Mouse (Mus musculus): ENCODE results near the gene Gatad2b. TPM values are rescaled to one million over a fixed set of nuclear protein-coding genes. Genes with fewer than 3 reads are reported as not detected.
"Not testable (repeated sequence)": the region's sequence is repeated elsewhere in the genome, so short reads cannot be mapped to it uniquely, and the experiment has no call there.

The Gatad2b gene
- total RNA-seq, 2 experiments from 2014 or later = 89.0 to 96.0 TPM

- peak; percentile 83 to 87 for DNase-seq (ENCODE audit: low spot score in 2 of 2)
- intact Hi-C loops (cut with DNase I) = loop anchor here (5.0 kb wide), 1 partner anchor 107 kb away; no protein-coding TSS in a partner anchor
Observed at GRCm38 (mm10) chr3:90265034-90265931, 27.7 kb upstream of the Gatad2b start, which contains the start of gene Dennd4b. Gene Dennd4b (plus strand): TSS chr3:90265185.

GRCm38 (mm10) chr3:90265932-90266741, 26.8 kb upstream of the Gatad2b start:
- intact Hi-C loops (cut with DNase I) = loop anchor here (5.0 kb wide), 1 partner anchor 106 kb away; no protein-coding TSS in a partner anchor
- no peak for DNase-seq (ENCODE audit: low spot score in 2 of 2)

- intact Hi-C loops (cut with DNase I) = loop anchor here (5.0 kb wide), 1 partner anchor 105 kb away; no protein-coding TSS in a partner anchor
- no peak for DNase-seq (ENCODE audit: low spot score in 2 of 2)
Observed at GRCm38 (mm10) chr3:90266901-90267775, 25.8 kb upstream of the Gatad2b start.

GRCm38 (mm10) chr3:90268190-90268589, 24.8 kb upstream of the Gatad2b start:
- no peak for DNase-seq (ENCODE audit: low spot score in 2 of 2)
- intact Hi-C loops (cut with DNase I) = loop anchor here (2.0 to 5.0 kb wide), 2 partner anchors 43 to 104 kb away; no protein-coding TSS in a partner anchor

GRCm38 (mm10) chr3:90268971-90269370, 24.0 kb upstream of the Gatad2b start:
- no peak for DNase-seq (ENCODE audit: low spot score in 2 of 2)
- intact Hi-C loops (cut with DNase I) = loop anchor here (2.0 to 5.0 kb wide), 2 partner anchors 44 to 103 kb away; no protein-coding TSS in a partner anchor

- DNase-seq (ENCODE audit: low spot score in 2 of 2) = no peak
- intact Hi-C loops (cut with DNase I) = no loop called here
Observed at GRCm38 (mm10) chr3:90270784-90271183, 22.2 kb upstream of the Gatad2b start.

GRCm38 (mm10) chr3:90272170-90272569, 20.8 kb upstream of the Gatad2b start:
- intact Hi-C loops (cut with DNase I) = no loop called here
- DNase-seq (ENCODE audit: low spot score in 2 of 2) = no peak

GRCm38 (mm10) chr3:90273855-90274254, 19.1 kb upstream of the Gatad2b start:
- intact Hi-C loops (cut with DNase I) = no loop called here

GRCm38 (mm10) chr3:90275286-90275685, 17.7 kb upstream of the Gatad2b start:
- intact Hi-C loops (cut with DNase I) = no loop called here
- DNase-seq (ENCODE audit: low spot score in 2 of 2) = no peak

More at GRCm38 (mm10) chr3:90273855-90274254, 19.1 kb upstream of the Gatad2b start:
- DNase-seq (ENCODE audit: low spot score in 2 of 2) = no peak

- DNase-seq (ENCODE audit: low spot score in 2 of 2) = no peak
- intact Hi-C loops (cut with DNase I) = no loop called here
Observed at GRCm38 (mm10) chr3:90276858-90277257, 16.1 kb upstream of the Gatad2b start.

GRCm38 (mm10) chr3:90277793-90278192, 15.2 kb upstream of the Gatad2b start:
- intact Hi-C loops (cut with DNase I) = no loop called here
- DNase-seq (ENCODE audit: low spot score in 2 of 2) = no peak

- no peak for DNase-seq (ENCODE audit: low spot score in 2 of 2)
- intact Hi-C loops (cut with DNase I) = no loop called here
Observed at GRCm38 (mm10) chr3:90278211-90278610, 14.8 kb upstream of the Gatad2b start.

- intact Hi-C loops (cut with DNase I) = no loop called here
- DNase-seq (ENCODE audit: low spot score in 2 of 2) = no peak
Observed at GRCm38 (mm10) chr3:90279216-90279615, 13.8 kb upstream of the Gatad2b start.

- intact Hi-C loops (cut with DNase I) = no loop called here
- no peak for DNase-seq (ENCODE audit: low spot score in 2 of 2)
Observed at GRCm38 (mm10) chr3:90279743-90280142, 13.2 kb upstream of the Gatad2b start.

- DNase-seq (ENCODE audit: low spot score in 2 of 2) = no peak
- intact Hi-C loops (cut with DNase I) = no loop called here
Observed at GRCm38 (mm10) chr3:90280708-90281107, 12.3 kb upstream of the Gatad2b start.

GRCm38 (mm10) chr3:90284150-90284549, 8.8 kb upstream of the Gatad2b start:
- no peak for DNase-seq (ENCODE audit: low spot score in 2 of 2)
- intact Hi-C loops (cut with DNase I) = no loop called here

- DNase-seq (ENCODE audit: low spot score in 2 of 2); intact Hi-C loops (cut with DNase I): not testable (repeated sequence)
Observed at GRCm38 (mm10) chr3:90289403-90289802, 3.6 kb upstream of the Gatad2b start.

- intact Hi-C loops (cut with DNase I) = loop anchor here (5.0 kb wide), 1 partner anchor 82 kb away; no protein-coding TSS in a partner anchor
Observed at GRCm38 (mm10) chr3:90290602-90291001, 2.4 kb upstream of the Gatad2b start.

GRCm38 (mm10) chr3:90291982-90292344, 1.0 kb upstream of the Gatad2b start:
- no peak for DNase-seq (ENCODE audit: low spot score in 2 of 2)
- intact Hi-C loops (cut with DNase I) = loop anchor here (5.0 kb wide), 1 partner anchor 80 kb away; no protein-coding TSS in a partner anchor

More at GRCm38 (mm10) chr3:90290602-90291001, 2.4 kb upstream of the Gatad2b start:
- DNase-seq (ENCODE audit: low spot score in 2 of 2) = no peak
